Mouse (Mus musculus): ENCODE measurements around the gene BC034090. TPM values are rescaled to one million over a fixed set of nuclear protein-coding genes. Genes with fewer than 3 reads are reported as not detected.

Gene BC034090
- polyA plus RNA-seq (2012; ENCODE audit: insufficient read depth, insufficient read length, missing spikeins), result 0.94 TPM in 1 of 2 replicates, not detected in the other

- Histone ChIP-seq H3K4me1 (ENCODE audit: control insufficient read depth, insufficient read depth, low read length) (no peaks in the 10 kb centered on the region), H3K4me3 (ENCODE audit: insufficient read depth, low read length) (peak within 1 kb of the TSS; percentile 41), H3K27ac (ENCODE audit: insufficient read depth, low read depth, low read length) (no peak within 1 kb of the TSS)
- TF ChIP-seq CTCF (IDR thresholded peaks at IDR 0.05; ENCODE audit: low read depth, low read length), result no peak
- TF ChIP-seq POLR2A (IDR thresholded peaks at IDR 0.05; ENCODE audit: borderline replicate concordance, low read depth, low read length), result no peak
Measured at GRCm38 (mm10) chr1:155243797-155244770, at the start of gene BC034090. BC034090 (minus strand) TSS chr1:155244444.

DNA sequence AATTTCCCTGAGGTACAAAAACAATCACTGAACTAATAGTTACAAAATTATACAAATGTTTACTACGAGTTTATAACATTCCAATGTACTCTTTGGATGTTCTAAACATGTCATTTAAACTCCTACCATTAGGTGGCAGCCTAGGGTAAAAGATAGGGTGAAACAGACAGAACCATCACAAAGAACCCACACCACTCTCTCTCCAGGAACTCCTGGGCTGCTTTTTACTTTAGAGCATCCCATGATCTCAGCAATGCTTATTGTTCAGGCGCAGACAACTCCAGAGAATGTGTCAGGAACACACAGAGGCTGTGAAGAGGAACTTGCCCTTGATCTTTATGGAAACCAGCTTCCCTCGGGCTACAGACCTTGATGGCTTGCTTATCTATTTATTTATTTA lies 49.2 kb upstream of the BC034090 start:
- TF ChIP-seq POLR2A (IDR thresholded peaks at IDR 0.05; ENCODE audit: borderline replicate concordance, low read depth, low read length) (no peak), CTCF (IDR thresholded peaks at IDR 0.05; ENCODE audit: low read depth, low read length) (no peak)
- Histone ChIP-seq H3K4me1 (ENCODE audit: control insufficient read depth, insufficient read depth, low read length) (peaks cover 7% of the 10 kb centered on the region), H3K4me3 (ENCODE audit: insufficient read depth, low read length) (no peak overlapping the region), H3K27ac (ENCODE audit: insufficient read depth, low read depth, low read length) (no peak overlapping the region)

- TF ChIP-seq CTCF (IDR thresholded peaks at IDR 0.05; ENCODE audit: low read depth, low read length) (no peak), POLR2A (IDR thresholded peaks at IDR 0.05; ENCODE audit: borderline replicate concordance, low read depth, low read length) (no peak)
- H3K4me3 ChIP-seq (ENCODE audit: insufficient read depth, low read length), result no peak overlapping the region
- no peaks in the 10 kb centered on the region for H3K4me1 ChIP-seq (ENCODE audit: control insufficient read depth, insufficient read depth, low read length)
- H3K27ac ChIP-seq (ENCODE audit: insufficient read depth, low read depth, low read length), result no peak overlapping the region
Measured at GRCm38 (mm10) chr1:155289411-155289810, 45.2 kb upstream of the BC034090 start.

DNA sequence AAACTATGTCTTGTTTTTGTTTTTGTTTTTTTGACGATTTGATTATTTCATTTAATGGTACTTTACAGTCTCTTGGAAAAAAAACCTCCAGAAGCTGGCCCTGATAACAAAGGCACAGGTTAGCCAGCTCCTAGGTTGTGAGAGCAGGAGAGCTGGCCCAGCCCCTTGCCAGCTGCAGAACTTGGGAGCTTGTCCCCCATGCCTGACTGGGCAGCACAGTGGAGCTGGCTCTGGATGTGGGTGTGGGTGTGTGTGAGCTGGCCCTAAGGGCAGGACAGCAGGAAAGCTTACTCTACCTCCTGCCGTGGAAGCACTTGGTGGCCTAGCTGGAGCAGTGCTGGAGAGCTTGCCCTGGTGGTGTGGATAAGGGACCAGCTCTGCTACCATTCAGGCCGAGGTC lies 43.8 kb upstream of the BC034090 start:
- no peak for TF ChIP-seq POLR2A (IDR thresholded peaks at IDR 0.05; ENCODE audit: borderline replicate concordance, low read depth, low read length)
- TF ChIP-seq CTCF (IDR thresholded peaks at IDR 0.05; ENCODE audit: low read depth, low read length), result no peak
- Histone ChIP-seq H3K4me1 (ENCODE audit: control insufficient read depth, insufficient read depth, low read length) (no peaks in the 10 kb centered on the region), H3K4me3 (ENCODE audit: insufficient read depth, low read length) (no peak overlapping the region), H3K27ac (ENCODE audit: insufficient read depth, low read depth, low read length) (no peak overlapping the region)

DNA sequence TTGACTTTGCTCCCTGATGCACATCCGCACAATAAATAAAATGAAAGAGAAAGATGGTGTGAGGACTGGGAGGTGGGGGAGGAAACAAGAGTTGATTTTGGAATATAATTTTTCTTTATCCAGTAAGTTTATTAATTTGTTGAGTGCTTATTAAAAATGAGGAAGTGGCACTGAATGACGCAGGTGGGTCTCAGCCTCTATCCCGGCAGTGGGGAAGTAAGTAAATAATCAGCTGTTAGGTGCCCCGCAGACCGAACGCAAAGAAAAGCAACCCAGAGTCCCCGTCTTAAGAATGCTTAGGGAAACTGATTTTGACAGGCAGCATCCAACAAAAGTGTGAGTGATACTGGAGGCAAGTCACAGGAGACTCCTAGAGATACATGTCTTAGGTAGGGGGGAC lies 39.6 kb upstream of the BC034090 start:
- Histone ChIP-seq H3K27ac (ENCODE audit: insufficient read depth, low read depth, low read length) (no peak overlapping the region), H3K4me3 (ENCODE audit: insufficient read depth, low read length) (no peak overlapping the region), H3K4me1 (ENCODE audit: control insufficient read depth, insufficient read depth, low read length) (no peaks in the 10 kb centered on the region)
- no peak for TF ChIP-seq CTCF (IDR thresholded peaks at IDR 0.05; ENCODE audit: low read depth, low read length)
- no peak for TF ChIP-seq POLR2A (IDR thresholded peaks at IDR 0.05; ENCODE audit: borderline replicate concordance, low read depth, low read length)

DNA sequence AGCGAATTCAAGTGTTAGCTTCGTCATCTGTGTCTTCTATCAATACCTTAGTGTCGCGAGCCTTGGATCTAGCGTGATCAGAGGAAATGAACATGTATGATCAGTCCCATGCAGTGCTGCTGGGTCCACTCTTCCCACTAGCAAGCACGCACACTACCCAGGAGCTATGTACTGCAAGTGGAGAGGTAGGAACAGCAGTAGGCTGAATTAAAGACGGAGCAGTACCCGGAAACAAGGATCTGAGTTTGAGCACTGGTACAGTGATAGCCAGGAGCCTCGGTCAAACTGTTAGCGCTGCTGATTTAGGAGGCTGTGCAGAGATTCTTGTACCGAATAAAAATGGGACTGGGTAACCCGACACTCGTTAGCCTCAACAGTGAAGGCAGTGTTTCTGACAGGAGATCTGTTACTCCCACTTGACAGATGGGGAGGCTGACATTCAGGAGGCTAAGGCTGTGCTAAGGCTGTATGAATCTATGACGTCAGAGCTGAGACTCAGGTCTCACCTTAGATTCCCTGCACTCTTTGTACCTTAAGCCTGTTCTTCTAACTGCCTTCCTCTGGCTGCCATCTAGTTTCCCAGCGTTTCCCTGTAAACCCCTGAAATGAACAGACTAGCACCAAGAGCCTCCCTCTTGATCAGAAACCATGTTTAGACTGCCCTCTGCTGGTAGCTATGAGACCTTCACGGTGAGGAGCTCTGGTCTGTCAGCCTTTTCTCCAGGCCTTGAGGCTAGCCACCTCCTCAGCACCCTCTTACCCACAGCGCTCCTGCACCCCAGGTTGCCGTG lies 37.0 kb upstream of the BC034090 start:
- no peak overlapping the region for H3K4me3 ChIP-seq (ENCODE audit: insufficient read depth, low read length)
- H3K4me1 ChIP-seq (ENCODE audit: control insufficient read depth, insufficient read depth, low read length), result no peaks in the 10 kb centered on the region
- no peak overlapping the region for H3K27ac ChIP-seq (ENCODE audit: insufficient read depth, low read depth, low read length)
- peak; percentile 39; the same call in 1 of the 2 replicates for TF ChIP-seq CTCF (IDR thresholded peaks at IDR 0.05; ENCODE audit: low read depth, low read length)
- no peak for TF ChIP-seq POLR2A (IDR thresholded peaks at IDR 0.05; ENCODE audit: borderline replicate concordance, low read depth, low read length)

- no peak overlapping the region for H3K4me3 ChIP-seq (ENCODE audit: insufficient read depth, low read length)
- TF ChIP-seq POLR2A (IDR thresholded peaks at IDR 0.05; ENCODE audit: borderline replicate concordance, low read depth, low read length) (no peak), CTCF (IDR thresholded peaks at IDR 0.05; ENCODE audit: low read depth, low read length) (no peak)
- no peaks in the 10 kb centered on the region for H3K4me1 ChIP-seq (ENCODE audit: control insufficient read depth, insufficient read depth, low read length)
- H3K27ac ChIP-seq (ENCODE audit: insufficient read depth, low read depth, low read length), result no peak overlapping the region
Measured at GRCm38 (mm10) chr1:155280306-155280705, 36.1 kb upstream of the BC034090 start.

DNA sequence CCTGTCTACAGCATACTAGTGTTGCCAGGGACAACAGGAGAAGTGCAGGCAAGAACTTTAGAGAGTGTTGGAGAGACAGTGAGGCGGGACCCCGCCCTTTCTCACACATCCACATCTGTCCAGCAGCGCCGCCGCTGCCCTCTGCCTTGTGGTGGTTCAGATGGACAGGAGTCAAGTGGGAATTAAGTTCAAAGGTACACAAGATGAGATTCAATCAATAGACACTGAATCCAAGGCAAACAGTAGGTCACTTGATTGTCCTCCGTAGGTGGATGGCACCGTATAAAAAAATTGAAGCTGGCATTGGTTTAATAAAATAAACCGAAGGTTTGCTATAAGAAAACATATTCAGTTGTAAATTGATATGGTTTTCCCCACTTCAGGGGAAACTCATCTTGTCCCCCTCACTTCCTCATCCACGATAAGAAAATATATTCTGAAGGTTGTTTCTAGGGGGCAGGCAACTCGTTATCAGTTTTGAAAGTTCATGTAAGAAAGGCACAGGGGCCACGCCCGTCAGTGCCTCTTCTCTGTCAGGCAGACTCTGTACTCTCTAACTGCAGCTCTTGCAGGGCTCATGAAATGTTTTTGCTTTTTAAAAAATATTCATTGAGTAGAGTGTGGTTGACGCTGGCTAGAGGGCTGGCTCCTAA lies 32.3 kb upstream of the BC034090 start:
- H3K27ac ChIP-seq (ENCODE audit: insufficient read depth, low read depth, low read length), result no peak overlapping the region
- H3K4me3 ChIP-seq (ENCODE audit: insufficient read depth, low read length), result no peak overlapping the region
- TF ChIP-seq POLR2A (IDR thresholded peaks at IDR 0.05; ENCODE audit: borderline replicate concordance, low read depth, low read length), result no peak
- no peak for TF ChIP-seq CTCF (IDR thresholded peaks at IDR 0.05; ENCODE audit: low read depth, low read length)
- peaks cover 4% of the 10 kb centered on the region for H3K4me1 ChIP-seq (ENCODE audit: control insufficient read depth, insufficient read depth, low read length)

GRCm38 (mm10) chr1:155275793-155276192 lies 31.5 kb upstream of the BC034090 start:
- H3K4me3 ChIP-seq (ENCODE audit: insufficient read depth, low read length), result no peak overlapping the region
- no peak overlapping the region for H3K27ac ChIP-seq (ENCODE audit: insufficient read depth, low read depth, low read length)
- TF ChIP-seq POLR2A (IDR thresholded peaks at IDR 0.05; ENCODE audit: borderline replicate concordance, low read depth, low read length) (no peak), CTCF (IDR thresholded peaks at IDR 0.05; ENCODE audit: low read depth, low read length) (no peak)
- H3K4me1 ChIP-seq (ENCODE audit: control insufficient read depth, insufficient read depth, low read length), result peaks cover 4% of the 10 kb centered on the region

Data from bone marrow macrophage, adult 2 months (primary cell).